Mouse (Mus musculus) heart, embryonic 12.5 days (tissue): ENCODE results near the gene Alcam. TPM values are rescaled to one million over a fixed set of nuclear protein-coding genes. Genes with fewer than 3 reads are reported as not detected.

Experiments
- ATAC-seq: fragments of 200-750 bp; cut with Nextera tagmentation; 2 replicates; pipeline ENCODE4 v1.8.0; 2017; ENCODE audit warnings: moderate TSS enrichment, moderate library complexity; ENCODE audit not compliant: insufficient number of reproducible peaks, low FRiP score
- H3K27ac ChIP-seq: fragments of 300-500 bp; sonication (generic); 2 replicates; pipeline ENCODE4 v1.5.1; 2016; ENCODE audit warnings: mild to moderate bottlenecking, moderate library complexity; ENCODE audit not compliant: poor library complexity, severe bottlenecking
- H3K27me3 ChIP-seq: fragments of 300-500 bp; sonication (generic); replicated peaks from 2 replicates; pipeline ENCODE4 v1.6.1; 2016; ENCODE audit warnings: mild to moderate bottlenecking, moderate library complexity
- H3K36me3 ChIP-seq: fragments of 300-500 bp; sonication (generic); 2 replicates; pipeline ENCODE4 v1.6.1; 2016; ENCODE audit warnings: mild to moderate bottlenecking, moderate library complexity
- H3K4me1 ChIP-seq: fragments of 300-500 bp; sonication (generic); replicated peaks from 2 replicates; pipeline ENCODE4 v1.6.1; 2016; ENCODE audit warnings: mild to moderate bottlenecking
- H3K4me2 ChIP-seq: fragments of 300-500 bp; sonication (generic); 2 replicates; pipeline ENCODE4 v1.6.1; 2016; ENCODE audit warnings: mild to moderate bottlenecking, moderate library complexity
- H3K4me3 ChIP-seq: fragments of 300-500 bp; sonication (generic); 2 replicates; pipeline ENCODE4 v1.5.1; 2016; ENCODE audit warnings: mild to moderate bottlenecking
- H3K9ac ChIP-seq: fragments of 300-500 bp; sonication (generic); 2 replicates; pipeline ENCODE4 v1.6.1; 2016; ENCODE audit warnings: mild to moderate bottlenecking, moderate library complexity
- H3K9me3 ChIP-seq: fragments of 300-500 bp; sonication (generic); replicated peaks from 2 replicates; pipeline ENCODE4 v1.6.1; 2016; ENCODE audit warnings: mild to moderate bottlenecking, moderate library complexity
- WGBS: fragments of 180-500 bp; shearing (Covaris S2); methylation state at CpG from one replicate; pipeline ENCODE4 v1.1.7; 2016; 5-methylcytosine and 5-hydroxymethylcytosine counted together
- polyA plus RNA-seq: library from polyadenylated mRNA; unstranded; fragments of >200 nt; fragmentation: Nextera tagmentation; extraction: Ambion mirVana; gene quantifications from 2 replicates; pipeline ENCODE4 v1.2.1, GENCODE M21; 2016

Gene Alcam
- polyA plus RNA-seq, 1 experiment from 2014 or later = 13.8 TPM

DNA sequence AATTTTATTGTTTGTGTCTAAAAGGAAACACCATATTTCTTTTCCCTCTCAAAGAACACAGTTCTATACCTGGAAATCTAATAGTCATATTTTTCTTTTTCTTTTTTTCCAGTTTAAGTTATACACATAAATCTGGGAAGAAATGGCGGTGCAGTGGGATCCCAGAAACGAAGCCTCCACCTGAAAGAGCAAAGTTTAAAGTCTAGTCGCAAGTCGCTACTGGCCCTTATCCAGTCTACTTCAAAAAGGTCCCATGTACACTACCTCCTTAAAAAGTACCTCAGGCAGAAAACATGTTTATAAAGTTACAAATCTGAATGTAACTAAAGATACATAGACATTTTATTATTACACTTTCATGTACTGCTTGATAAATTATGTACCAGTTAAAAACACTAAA is 203.7 kb downstream of the Alcam start:
- Histone ChIP-seq H3K4me2 (no peak overlapping the region), H3K9ac (no peak overlapping the region), H3K4me3 (no peak overlapping the region), H3K36me3 (peaks cover 9% of the 10 kb centered on the region), H3K4me1 (no peaks in the 10 kb centered on the region), H3K27me3 (no peaks in the 10 kb centered on the region), H3K9me3 (no peaks in the 10 kb centered on the region), H3K27ac (no peak overlapping the region)
- 88% methylated on average over 4 of the region's 4 CpGs for WGBS
- ATAC-seq = no peak

- no peaks in the 10 kb centered on the region for H3K9me3 ChIP-seq
- ATAC-seq = no peak
- no peak overlapping the region for H3K9ac ChIP-seq
- no peaks in the 10 kb centered on the region for H3K36me3 ChIP-seq
- 75% methylated on average over 4 of the region's 4 CpGs for WGBS
- H3K27me3 ChIP-seq = no peaks in the 10 kb centered on the region
- H3K4me3 ChIP-seq = no peak overlapping the region
- no peaks in the 10 kb centered on the region for H3K4me1 ChIP-seq
- no peak overlapping the region for H3K27ac ChIP-seq
- no peak overlapping the region for H3K4me2 ChIP-seq
These were observed 210.4 kb downstream of the Alcam start for GRCm38 (mm10) chr16:52243421-52243973.

DNA sequence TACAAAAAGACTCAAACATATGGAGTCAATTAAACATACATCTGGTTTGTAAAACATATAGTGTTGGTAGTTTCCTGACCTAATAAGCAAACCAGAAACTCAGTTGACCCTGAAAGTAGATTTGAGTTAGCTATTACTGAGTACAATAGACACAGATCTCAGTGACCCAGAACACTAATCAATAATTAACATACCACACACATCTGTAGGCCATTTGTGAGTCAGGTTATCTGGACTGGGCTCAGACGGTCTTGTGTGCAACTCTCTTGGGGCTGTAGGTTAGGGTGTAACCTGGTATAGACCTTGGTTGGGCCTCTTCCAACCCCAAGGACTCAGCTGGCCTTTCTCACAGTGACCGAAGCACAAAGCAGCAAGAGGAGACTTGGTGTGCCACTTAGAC is 211.7 kb downstream of the Alcam start:
- no peak overlapping the region for H3K27ac ChIP-seq
- H3K4me2 ChIP-seq = no peak overlapping the region
- H3K9ac ChIP-seq = no peak overlapping the region
- no peaks in the 10 kb centered on the region for H3K9me3 ChIP-seq
- no peak for ATAC-seq
- H3K36me3 ChIP-seq = no peaks in the 10 kb centered on the region
- no peaks in the 10 kb centered on the region for H3K27me3 ChIP-seq
- H3K4me3 ChIP-seq = no peak overlapping the region
- WGBS = 79% methylated on average over 2 of the region's 2 CpGs
- H3K4me1 ChIP-seq = no peaks in the 10 kb centered on the region

- H3K9ac ChIP-seq = no peak overlapping the region
- no peaks in the 10 kb centered on the region for H3K9me3 ChIP-seq
- H3K4me3 ChIP-seq = no peak overlapping the region
- H3K4me2 ChIP-seq = no peak overlapping the region
- H3K27ac ChIP-seq = no peak overlapping the region
- no peaks in the 10 kb centered on the region for H3K27me3 ChIP-seq
- ATAC-seq = no peak
- 54% methylated on average over 2 of the region's 2 CpGs for WGBS
- H3K4me1 ChIP-seq = no peaks in the 10 kb centered on the region
- H3K36me3 ChIP-seq = no peaks in the 10 kb centered on the region
These were observed 223.9 kb downstream of the Alcam start for GRCm38 (mm10) chr16:52229930-52230329.

DNA sequence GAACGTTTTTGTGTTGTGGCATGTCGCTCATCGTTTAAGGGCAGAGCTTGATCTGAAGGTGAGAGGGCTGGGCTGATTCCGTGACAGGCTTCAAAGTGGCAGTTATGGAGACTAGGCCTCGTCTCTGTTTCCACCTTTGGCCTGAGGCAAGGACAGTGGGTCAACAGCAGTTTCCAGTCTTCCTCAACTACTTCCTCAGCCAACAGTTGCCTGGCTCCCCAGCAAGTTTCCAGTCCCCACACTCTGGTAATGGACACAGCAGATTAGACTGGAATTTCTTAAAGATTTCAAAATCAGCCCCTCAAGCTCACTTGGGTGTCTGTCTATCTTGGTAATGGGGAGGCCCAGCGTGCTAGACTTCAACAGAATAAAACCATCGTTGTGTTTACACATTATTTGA is 224.4 kb downstream of the Alcam start:
- H3K27ac ChIP-seq = no peak overlapping the region
- H3K4me1 ChIP-seq = no peaks in the 10 kb centered on the region
- no peak overlapping the region for H3K4me3 ChIP-seq
- no peak overlapping the region for H3K9ac ChIP-seq
- H3K36me3 ChIP-seq = no peaks in the 10 kb centered on the region
- H3K4me2 ChIP-seq = no peak overlapping the region
- 64% methylated on average over 7 of the region's 7 CpGs for WGBS
- H3K9me3 ChIP-seq = no peaks in the 10 kb centered on the region
- no peaks in the 10 kb centered on the region for H3K27me3 ChIP-seq
- no peak for ATAC-seq

DNA sequence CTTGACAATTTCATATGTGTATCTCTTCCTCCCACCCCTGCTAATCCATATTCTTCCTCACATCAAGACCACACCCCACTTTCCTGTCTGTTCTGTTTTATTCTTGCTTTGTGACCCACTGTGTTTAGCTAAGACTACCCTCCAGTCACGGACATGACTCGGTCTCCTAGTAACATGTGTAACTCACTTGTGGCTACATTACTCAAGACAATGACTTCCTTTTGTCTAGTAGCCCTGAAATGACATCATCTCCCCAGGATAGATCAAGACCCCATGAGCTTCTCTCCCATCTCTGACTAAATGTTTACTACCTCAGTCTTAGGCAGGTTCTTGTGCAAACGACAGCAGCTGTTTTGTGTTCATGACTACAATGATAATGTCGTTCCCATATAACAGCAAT is 231.0 kb downstream of the Alcam start:
- no peaks in the 10 kb centered on the region for H3K9me3 ChIP-seq
- H3K36me3 ChIP-seq = no peaks in the 10 kb centered on the region
- no peak for ATAC-seq
- H3K4me3 ChIP-seq = no peak overlapping the region
- H3K27me3 ChIP-seq = no peaks in the 10 kb centered on the region
- no peak overlapping the region for H3K9ac ChIP-seq
- WGBS = 79% methylated on average over 4 of the region's 4 CpGs
- H3K27ac ChIP-seq = no peak overlapping the region
- H3K4me1 ChIP-seq = peaks cover 3% of the 10 kb centered on the region; the same call in 1 of the 2 replicates
- no peak overlapping the region for H3K4me2 ChIP-seq

DNA sequence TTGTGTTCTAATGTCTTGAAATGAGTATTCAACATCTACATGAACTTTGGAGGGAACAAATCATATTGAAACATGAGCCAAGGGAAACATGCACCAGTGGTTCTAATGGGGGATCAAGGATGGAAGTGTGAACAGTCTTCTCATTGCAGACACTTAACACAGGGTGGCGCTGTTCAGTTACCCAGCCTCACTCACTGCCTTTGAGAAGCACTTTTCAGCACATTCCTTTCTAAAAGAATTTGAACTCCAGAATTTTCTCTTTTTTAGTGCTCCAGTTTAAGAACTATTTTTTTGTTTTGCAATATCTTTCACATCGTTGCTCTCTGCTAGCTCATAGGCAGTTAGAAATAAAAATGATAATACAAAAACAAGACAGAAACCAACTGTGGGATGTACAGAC is 234.8 kb downstream of the Alcam start:
- no peaks in the 10 kb centered on the region for H3K36me3 ChIP-seq
- H3K9me3 ChIP-seq = no peaks in the 10 kb centered on the region
- H3K4me1 ChIP-seq = peaks cover 4% of the 10 kb centered on the region; the same call in 1 of the 2 replicates
- H3K9ac ChIP-seq = no peak overlapping the region
- no peak overlapping the region for H3K4me3 ChIP-seq
- ATAC-seq = no peak
- H3K4me2 ChIP-seq = no peak overlapping the region
- WGBS = 18% methylated on average over 2 of the region's 2 CpGs
- no peaks in the 10 kb centered on the region for H3K27me3 ChIP-seq
- H3K27ac ChIP-seq = no peak overlapping the region

- Histone ChIP-seq H3K36me3 (peaks cover 5% of the 10 kb centered on the region; the same call in 1 of the 2 replicates), H3K4me2 (no peak overlapping the region), H3K4me1 (peaks cover under 1% of the 10 kb centered on the region; the same call in 1 of the 2 replicates), H3K27ac (no peak overlapping the region), H3K9me3 (no peaks in the 10 kb centered on the region), H3K4me3 (no peak overlapping the region), H3K9ac (no peak overlapping the region), H3K27me3 (no peaks in the 10 kb centered on the region)
- no peak for ATAC-seq
- 83% methylated on average over 8 of the region's 8 CpGs for WGBS
These were observed 242.8 kb downstream of the Alcam start for GRCm38 (mm10) chr16:52210844-52211606.

GRCm38 (mm10) chr16:52200107-52200506 is 253.8 kb downstream of the Alcam start:
- WGBS = 83% methylated on average over 7 of the region's 7 CpGs
- no peak for ATAC-seq
- no peak overlapping the region for H3K27ac ChIP-seq
- no peak overlapping the region for H3K4me2 ChIP-seq
- no peak overlapping the region for H3K9ac ChIP-seq
- no peaks in the 10 kb centered on the region for H3K27me3 ChIP-seq
- H3K4me3 ChIP-seq = no peak overlapping the region
- H3K4me1 ChIP-seq = no peaks in the 10 kb centered on the region
- peaks cover 28% of the 10 kb centered on the region for H3K36me3 ChIP-seq
- H3K9me3 ChIP-seq = no peaks in the 10 kb centered on the region
